In genomic region chr11:53761822-53762221, GRCm38 (mm10) we compare ENCODE assay signal across 8 mouse cellular contexts. TPM values are rescaled to one million over a fixed set of nuclear protein-coding genes. Genes with fewer than 3 reads are reported as not detected.
DNase-seq lines count a peak whose midpoint lies in the region; ATAC-seq and TF ChIP-seq lines count a peak whose summit lies in the region.

No protein-coding gene starts in this region.

- 34% methylated on average over 2 of the region's 2 CpGs for WGBS in heart, embryonic 13.5 days
- 18% methylated on average over 2 of the region's 2 CpGs for WGBS in small intestine, adult 2 months

- no peak for ATAC-seq in heart, embryonic 13.5 days (ENCODE audit: extremely low read depth, insufficient number of reproducible peaks, low FRiP score, low TSS enrichment)

- DNase-seq in retina, postnatal 1 day: peak; percentile 22
- DNase-seq in retina, embryonic 14.5 days (ENCODE audit: low spot score): no peak
- DNase-seq in cerebellum, adult 18-20 months: peak; percentile 32 to 37
- peak; percentile 83 to 90 for DNase-seq in kidney, postnatal 4 days
- DNase-seq in T-cell, adult 2 months (ENCODE audit: low spot score): no peak
- no peak for DNase-seq in thymus, postnatal 0 days (ENCODE audit: low spot score)

- peak overlapping the region; percentile 97 for H3K27ac ChIP-seq in heart, embryonic 13.5 days (replicated peaks)
- H3K27ac ChIP-seq in small intestine, adult 2 months (ENCODE audit: insufficient read depth, low read depth, low read length): peak overlapping the region; percentile 99

- no peaks in the 10 kb centered on the region for H3K36me3 ChIP-seq in heart, embryonic 13.5 days
- H3K36me3 ChIP-seq in small intestine, adult 2 months (ENCODE audit: control insufficient read depth, insufficient read depth, low read length): no peaks in the 10 kb centered on the region

- no peak for TF ChIP-seq POLR2A in small intestine, adult 2 months (IDR thresholded peaks at IDR 0.05; ENCODE audit: low read depth, low read length)

- H3K4me3 ChIP-seq in heart, embryonic 13.5 days: no peak overlapping the region
- no peak overlapping the region for H3K4me3 ChIP-seq in small intestine, adult 2 months (ENCODE audit: low read depth, low read length)

- peak overlapping the region; percentile 81 for H3K4me2 ChIP-seq in heart, embryonic 13.5 days

- H3K9ac ChIP-seq in heart, embryonic 13.5 days: no peak overlapping the region; the same call in 1 of the 2 replicates

- peaks cover 64% of the 10 kb centered on the region for H3K4me1 ChIP-seq in heart, embryonic 13.5 days
- H3K4me1 ChIP-seq in small intestine, adult 2 months (ENCODE audit: control insufficient read depth, insufficient read depth, insufficient read length, low read length): peaks cover 58% of the 10 kb centered on the region

- no peaks in the 10 kb centered on the region for H3K27me3 ChIP-seq in heart, embryonic 13.5 days (replicated peaks)
- H3K27me3 ChIP-seq in small intestine, adult 2 months (ENCODE audit: control insufficient read depth, insufficient read depth, low read length): no peaks in the 10 kb centered on the region

- TF ChIP-seq CTCF in small intestine, adult 2 months (IDR thresholded peaks at IDR 0.05; ENCODE audit: extremely low read depth, insufficient read length, insufficient replicate concordance, low read depth, low read length): no peak

- no peaks in the 10 kb centered on the region for H3K9me3 ChIP-seq in heart, embryonic 13.5 days

RNA-seq across cellular contexts. Expression of gene Irf1, which starts 8.0 kb away (rescaled TPM):
- 8.6 and 10.0 TPM in 2 replicates for polyA plus RNA-seq in heart, embryonic 13.5 days (2015; fragmentation: Nextera tagmentation; extraction: Ambion mirVana)
- 93.3 and 233 TPM in 2 replicates for polyA plus RNA-seq in small intestine, adult 2 months (2012; rRNA removed)
- 105 and 114 TPM in 2 replicates for polyA plus RNA-seq in thymus, postnatal 0 days (2015; fragmentation: Nextera tagmentation; extraction: Ambion mirVana)

RNA-seq across cellular contexts. Expression of gene Gm17334, which starts 11.2 kb away (rescaled TPM):
- polyA plus RNA-seq in heart, embryonic 13.5 days (2015; fragmentation: Nextera tagmentation; extraction: Ambion mirVana): 0.21 TPM in 1 of 2 replicates, not detected in the other
- polyA plus RNA-seq in small intestine, adult 2 months (2012; rRNA removed): 0.25 and 1.6 TPM in 2 replicates
- polyA plus RNA-seq in thymus, postnatal 0 days (2015; fragmentation: Nextera tagmentation; extraction: Ambion mirVana): 0.94 and 1.2 TPM in 2 replicates

RNA-seq across cellular contexts. Expression of gene Il5, which starts 41.2 kb away (rescaled TPM):
- polyA plus RNA-seq in heart, embryonic 13.5 days (2015; fragmentation: Nextera tagmentation; extraction: Ambion mirVana): not detected in 2 replicates
- polyA plus RNA-seq in small intestine, adult 2 months (2012; rRNA removed): not detected in 2 replicates
- 0.55 and 0.81 TPM in 2 replicates for polyA plus RNA-seq in thymus, postnatal 0 days (2015; fragmentation: Nextera tagmentation; extraction: Ambion mirVana)

RNA-seq across cellular contexts. Expression of gene Rad50, which starts 54.7 kb away (rescaled TPM):
- polyA plus RNA-seq in heart, embryonic 13.5 days (2015; fragmentation: Nextera tagmentation; extraction: Ambion mirVana): 19.1 and 20.3 TPM in 2 replicates
- polyA plus RNA-seq in small intestine, adult 2 months (2012; rRNA removed): 0.98 and 2.7 TPM in 2 replicates
- 40.0 and 44.8 TPM in 2 replicates for polyA plus RNA-seq in thymus, postnatal 0 days (2015; fragmentation: Nextera tagmentation; extraction: Ambion mirVana)

Comparison
In these comparisons a context has a peak if more than half of its experiments do, and no peak if none do; other contexts are left out.
1. DNase-seq: peak in retina, postnatal 1 day (single experiment), cerebellum, adult 18-20 months (2 of 2) and kidney, postnatal 4 days (2 of 2); none in retina, embryonic 14.5 days (single experiment), T-cell, adult 2 months (single experiment) and thymus, postnatal 0 days (single experiment).